Mouse (Mus musculus): ENCODE results near the gene Gm9913.

The Gm9913 gene

GRCm38 (mm10) chr2:125494831-125495812 is 9.8 kb upstream of the Gm9913 start:
- no peak for DNase-seq (ENCODE audit: low read depth in 2 of 2, low spot score in 2 of 2)

- no peak for DNase-seq (ENCODE audit: low read depth in 2 of 2, low spot score in 2 of 2)
These were observed 8.2 kb upstream of the Gm9913 start for GRCm38 (mm10) chr2:125496696-125497095.

GRCm38 (mm10) chr2:125498216-125498615 is 6.7 kb upstream of the Gm9913 start:
- DNase-seq (ENCODE audit: low read depth in 2 of 2, low spot score in 2 of 2), result no peak

GRCm38 (mm10) chr2:125501526-125501925 is 3.4 kb upstream of the Gm9913 start:
- no peak for DNase-seq (ENCODE audit: low read depth in 2 of 2, low spot score in 2 of 2)

- DNase-seq (ENCODE audit: low read depth in 2 of 2, low spot score in 2 of 2), result no peak
These were observed 942 bp downstream of the Gm9913 start for GRCm38 (mm10) chr2:125505746-125506315.

- no peak for DNase-seq (ENCODE audit: low read depth in 2 of 2, low spot score in 2 of 2)
These were observed 1.6 kb downstream of the Gm9913 start for GRCm38 (mm10) chr2:125506316-125507054.

- DNase-seq (ENCODE audit: low read depth in 2 of 2, low spot score in 2 of 2), result no peak
These were observed 3.0 kb downstream of the Gm9913 start, which contains the start of gene Fbn1 for GRCm38 (mm10) chr2:125507893-125508292. Gene Fbn1, minus strand, starts transcription at chr2:125507993.

GRCm38 (mm10) chr2:125508381-125508780 is 3.5 kb downstream of the Gm9913 start:
- DNase-seq (ENCODE audit: low read depth in 2 of 2, low spot score in 2 of 2), result no peak

- DNase-seq (ENCODE audit: low read depth in 2 of 2, low spot score in 2 of 2), result no peak
These were observed 5.9 kb downstream of the Gm9913 start for GRCm38 (mm10) chr2:125510752-125511151.

- no peak for DNase-seq (ENCODE audit: low read depth in 2 of 2, low spot score in 2 of 2)
These were observed 7.0 kb downstream of the Gm9913 start for GRCm38 (mm10) chr2:125511898-125512297.

- no peak for DNase-seq (ENCODE audit: low read depth in 2 of 2, low spot score in 2 of 2)
These were observed 7.7 kb downstream of the Gm9913 start for GRCm38 (mm10) chr2:125512544-125512943.

- no peak for DNase-seq (ENCODE audit: low read depth in 2 of 2, low spot score in 2 of 2)
These were observed 9.5 kb downstream of the Gm9913 start for GRCm38 (mm10) chr2:125514391-125514790.

- DNase-seq (ENCODE audit: low read depth in 2 of 2, low spot score in 2 of 2), result no peak
These were observed 10.6 kb downstream of the Gm9913 start for GRCm38 (mm10) chr2:125515291-125516057.

GRCm38 (mm10) chr2:125516594-125516993 is 11.7 kb downstream of the Gm9913 start:
- no peak for DNase-seq (ENCODE audit: low read depth in 2 of 2, low spot score in 2 of 2)

- DNase-seq (ENCODE audit: low read depth in 2 of 2, low spot score in 2 of 2), result no peak
These were observed 20.6 kb downstream of the Gm9913 start for GRCm38 (mm10) chr2:125525484-125525883.

GRCm38 (mm10) chr2:125526566-125526965 is 21.7 kb downstream of the Gm9913 start:
- DNase-seq (ENCODE audit: low read depth in 2 of 2, low spot score in 2 of 2), result no peak

GRCm38 (mm10) chr2:125530665-125531064 is 25.8 kb downstream of the Gm9913 start:
- no peak for DNase-seq (ENCODE audit: low read depth in 2 of 2, low spot score in 2 of 2)

GRCm38 (mm10) chr2:125539640-125540039 is 34.8 kb downstream of the Gm9913 start:
- DNase-seq (ENCODE audit: low read depth in 2 of 2, low spot score in 2 of 2), result no peak

GRCm38 (mm10) chr2:125540579-125540978 is 35.7 kb downstream of the Gm9913 start:
- DNase-seq (ENCODE audit: low read depth in 2 of 2, low spot score in 2 of 2), result no peak

GRCm38 (mm10) chr2:125541451-125541850 is 36.6 kb downstream of the Gm9913 start:
- no peak for DNase-seq (ENCODE audit: low read depth in 2 of 2, low spot score in 2 of 2)

- DNase-seq (ENCODE audit: low read depth in 2 of 2, low spot score in 2 of 2), result no peak
These were observed 38.8 kb downstream of the Gm9913 start for GRCm38 (mm10) chr2:125543646-125544045.

Measured in CD8-positive naive resting alpha-beta T cell, adult 2 months (primary cell).